Mouse (Mus musculus): ENCODE results near the gene Dpp4.
A peak's percentile ranks its signal among the peaks of the same experiment; 100 is the strongest.

Gene Dpp4

DNA sequence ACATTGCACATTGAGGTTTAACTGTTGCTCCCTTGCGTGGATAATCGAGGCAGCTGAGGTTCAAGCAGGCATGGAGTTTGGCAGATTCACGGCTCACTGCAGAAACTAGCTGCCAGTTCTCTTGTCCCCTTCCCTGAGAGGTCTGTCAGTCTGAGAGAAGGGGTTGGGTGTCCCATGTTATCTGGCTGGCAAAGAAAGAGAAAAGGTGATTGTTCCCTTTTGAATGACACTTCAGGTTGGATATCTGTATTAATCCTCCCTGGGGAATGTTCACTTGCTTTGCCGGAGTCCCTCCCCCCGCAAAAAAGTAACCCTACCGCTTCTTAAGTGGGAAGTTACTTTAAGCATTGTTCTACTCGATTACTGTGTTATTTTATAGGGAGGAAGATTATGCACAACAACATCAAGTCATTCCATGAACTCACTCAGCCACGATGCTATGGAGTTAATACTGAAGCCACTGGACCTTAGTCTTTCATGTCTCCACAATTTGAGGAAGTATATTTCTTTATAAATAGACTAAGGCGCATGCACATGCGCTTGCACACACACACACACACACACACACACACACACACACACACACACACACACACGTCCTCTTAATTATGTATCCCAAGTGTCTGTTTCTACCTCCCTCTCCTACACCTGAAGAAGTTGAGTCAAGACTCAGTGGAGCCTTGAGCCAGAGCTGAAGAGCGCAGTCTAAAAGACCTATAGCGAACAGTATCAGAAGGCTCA is at the start of gene Dpp4:
Gene Dpp4 (minus strand): TSS at position 151 of the 741 bp plus-strand sequence.
- DNase-seq (ENCODE audit: low read depth, low spot score): no peak

GRCm38 (mm10) chr2:62460815-62461450 is 48.9 kb upstream of the Dpp4 start:
- no peak for DNase-seq (ENCODE audit: low read depth, low spot score)

DNA sequence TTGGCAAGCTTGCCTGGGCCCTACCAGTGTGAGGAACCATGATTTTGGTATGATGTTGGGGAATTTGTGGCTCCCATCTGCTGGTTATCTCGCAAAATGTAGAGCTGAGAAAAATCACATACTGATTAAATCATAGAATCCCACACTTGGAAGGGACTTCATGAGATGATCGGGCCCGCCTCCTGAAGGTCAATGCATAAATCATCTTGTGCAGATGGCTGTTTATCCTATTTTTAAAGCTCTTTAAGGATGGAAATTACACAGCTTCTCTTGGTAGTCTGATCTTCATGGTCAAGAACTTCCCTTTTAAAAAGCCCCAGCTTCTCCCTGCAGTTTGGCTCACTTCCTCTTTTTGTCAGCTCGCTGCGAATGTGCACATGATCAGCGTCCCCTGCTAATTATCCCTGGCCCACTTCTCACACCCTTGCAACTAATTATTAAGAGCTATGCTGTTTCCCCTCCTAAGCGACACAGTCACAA is 48.2 kb upstream of the Dpp4 start:
- no peak for DNase-seq (ENCODE audit: low read depth, low spot score)

GRCm38 (mm10) chr2:62459241-62460174 is 47.5 kb upstream of the Dpp4 start:
- no peak for DNase-seq (ENCODE audit: low read depth, low spot score)

GRCm38 (mm10) chr2:62458070-62458469 is 46.0 kb upstream of the Dpp4 start:
- peak; percentile 41 for DNase-seq (ENCODE audit: low read depth, low spot score)

DNA sequence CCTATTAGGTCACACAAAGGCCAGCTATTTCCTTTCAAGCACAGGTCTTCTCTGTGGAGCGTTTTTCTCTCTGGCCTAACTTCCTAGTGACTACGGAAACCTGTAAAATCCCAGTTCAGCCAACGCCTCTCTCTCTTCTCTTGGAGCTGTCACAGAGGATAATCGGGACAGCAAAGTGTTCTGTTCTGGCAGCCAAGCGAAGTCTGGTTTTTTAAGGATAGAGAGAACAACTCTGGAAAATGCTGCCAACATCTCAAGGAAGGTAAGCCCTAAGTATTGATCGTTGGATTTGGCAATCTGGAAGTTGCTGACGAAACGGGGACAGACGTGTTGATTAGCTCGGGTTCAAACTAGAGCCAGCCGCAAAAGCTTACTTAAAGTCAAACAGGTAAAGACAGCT is 43.0 kb upstream of the Dpp4 start:
- DNase-seq (ENCODE audit: low read depth, low spot score): no peak

DNA sequence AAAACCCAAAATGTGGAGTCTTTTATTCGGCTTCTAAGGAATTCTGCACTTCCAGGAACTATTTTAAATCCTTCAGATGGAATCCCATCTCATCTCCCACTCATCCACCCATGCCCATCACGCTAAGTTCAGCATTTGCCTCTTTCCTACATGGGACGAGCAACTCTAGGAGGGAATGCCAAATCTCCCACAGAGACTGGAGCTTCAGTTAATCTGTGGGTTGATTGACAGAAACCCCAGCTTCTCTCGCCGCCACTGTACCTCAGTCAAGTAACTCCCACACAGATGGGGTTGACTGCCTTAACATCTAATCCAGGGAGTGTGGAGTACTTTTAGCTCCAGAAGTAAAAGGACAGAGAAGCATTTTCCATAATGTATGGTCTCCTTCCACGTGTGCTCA is 42.0 kb upstream of the Dpp4 start:
- DNase-seq (ENCODE audit: low read depth, low spot score): no peak

GRCm38 (mm10) chr2:62450364-62450763 is 38.3 kb upstream of the Dpp4 start:
- DNase-seq (ENCODE audit: low read depth, low spot score): no peak

GRCm38 (mm10) chr2:62449692-62450346 is 37.8 kb upstream of the Dpp4 start:
- DNase-seq (ENCODE audit: low read depth, low spot score): no peak

- no peak for DNase-seq (ENCODE audit: low read depth, low spot score)
Observed at GRCm38 (mm10) chr2:62440802-62441544, 28.9 kb upstream of the Dpp4 start.

DNA sequence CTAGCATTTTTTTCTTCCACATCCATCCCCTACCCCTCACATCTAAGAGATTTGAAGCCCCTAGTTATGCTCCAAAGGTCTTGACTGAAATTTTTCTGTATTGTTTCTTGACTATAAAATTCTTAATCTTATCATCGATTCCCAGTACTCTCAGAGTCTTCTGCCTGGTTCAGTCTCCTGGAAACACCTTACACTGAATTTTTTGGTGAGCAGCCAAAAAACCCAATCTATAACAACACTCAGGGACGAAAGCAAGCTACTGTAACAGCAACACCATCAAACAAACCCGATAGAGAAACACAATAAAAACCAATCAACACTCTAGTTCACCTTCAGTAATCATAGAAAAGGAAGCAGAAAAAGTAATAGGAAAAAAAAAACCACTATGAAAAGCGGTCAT is 28.1 kb upstream of the Dpp4 start:
- no peak for DNase-seq (ENCODE audit: low read depth, low spot score)

GRCm38 (mm10) chr2:62431245-62431795 is 19.3 kb upstream of the Dpp4 start:
- DNase-seq (ENCODE audit: low read depth, low spot score): no peak

DNA sequence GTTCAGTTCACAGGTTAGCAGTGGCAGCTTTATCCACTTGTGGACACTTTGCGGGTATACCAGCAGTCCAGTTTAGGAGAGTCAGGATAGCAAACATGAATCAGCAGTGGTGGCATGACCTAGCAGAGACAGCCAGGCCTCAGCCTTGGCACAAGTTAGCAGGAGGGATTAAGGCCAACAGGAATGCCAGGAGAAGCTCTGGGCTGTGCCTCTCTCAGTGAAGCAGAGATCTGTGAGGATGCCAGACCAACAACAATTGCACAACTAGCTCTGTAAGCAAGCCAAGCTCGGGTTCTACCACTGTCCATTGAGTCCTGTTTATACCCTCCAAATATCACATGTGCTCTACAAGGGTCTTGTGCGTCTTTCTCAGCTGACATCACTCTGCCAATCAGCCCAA is 13.9 kb upstream of the Dpp4 start:
- no peak for DNase-seq (ENCODE audit: low read depth, low spot score)

DNA sequence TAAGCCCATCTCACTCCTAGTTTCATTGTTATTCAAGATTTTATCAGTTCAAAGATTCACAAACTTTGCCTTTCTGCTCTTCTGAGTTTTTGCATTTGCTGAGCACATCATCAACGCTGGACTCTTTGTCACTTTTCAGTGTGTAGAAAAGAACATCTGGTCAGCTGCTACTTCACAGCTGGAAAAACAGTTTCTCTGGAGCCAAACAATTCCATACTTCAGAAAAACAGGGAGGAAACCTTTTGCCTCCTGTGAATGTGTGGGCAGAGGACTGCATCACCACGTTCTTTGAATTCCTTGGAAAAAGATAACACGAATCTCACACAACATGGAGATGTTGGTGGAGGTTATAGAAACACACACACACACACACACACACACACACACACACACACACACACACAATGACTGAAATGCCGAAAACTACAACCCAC is 11.3 kb upstream of the Dpp4 start:
- DNase-seq (ENCODE audit: low read depth, low spot score): peak; percentile 6

GRCm38 (mm10) chr2:62422515-62423342 is 10.7 kb upstream of the Dpp4 start:
- no peak for DNase-seq (ENCODE audit: low read depth, low spot score)

DNA sequence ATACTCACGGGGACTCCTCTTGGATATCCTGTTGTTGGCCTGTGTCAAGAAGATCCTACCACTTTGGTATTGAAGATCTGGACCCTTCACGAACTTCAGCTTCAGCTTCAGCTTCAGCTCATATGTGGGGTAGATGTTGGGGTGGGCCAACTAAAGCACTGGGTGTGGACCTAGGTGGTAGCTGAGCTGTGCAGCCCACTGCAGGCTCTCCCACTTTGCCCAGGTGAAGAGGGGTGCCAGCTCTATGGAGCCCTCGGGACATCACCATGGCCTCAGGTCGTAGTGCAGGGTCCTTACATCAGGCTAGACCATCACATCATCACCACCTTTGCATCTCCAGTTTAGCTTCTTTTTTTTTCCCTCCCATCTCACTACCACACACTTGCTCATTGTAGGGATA is 9.2 kb upstream of the Dpp4 start:
- no peak for DNase-seq (ENCODE audit: low read depth, low spot score)

- DNase-seq (ENCODE audit: low read depth, low spot score): no peak
Observed at GRCm38 (mm10) chr2:62420045-62420444, 8.0 kb upstream of the Dpp4 start.

DNA sequence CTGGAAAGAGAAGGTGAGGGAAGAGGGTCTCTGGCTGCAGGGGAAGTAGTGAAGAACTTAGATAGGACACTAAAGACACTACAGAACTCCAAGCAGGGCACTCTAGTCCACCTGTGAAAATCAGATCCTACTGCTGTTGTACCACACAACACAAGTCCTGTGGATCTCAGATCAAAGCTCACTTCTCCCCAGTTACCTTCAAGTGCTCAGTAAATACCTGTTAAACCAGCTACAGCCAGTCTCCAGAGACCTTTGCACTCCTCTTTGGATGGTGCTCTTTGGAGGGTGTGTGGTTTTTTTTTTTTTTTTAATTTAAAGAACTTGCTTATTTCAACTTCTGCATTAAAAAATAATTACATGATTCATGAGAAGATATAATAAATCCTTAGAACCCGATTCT is 5.2 kb upstream of the Dpp4 start:
- no peak for DNase-seq (ENCODE audit: low read depth, low spot score)

DNA sequence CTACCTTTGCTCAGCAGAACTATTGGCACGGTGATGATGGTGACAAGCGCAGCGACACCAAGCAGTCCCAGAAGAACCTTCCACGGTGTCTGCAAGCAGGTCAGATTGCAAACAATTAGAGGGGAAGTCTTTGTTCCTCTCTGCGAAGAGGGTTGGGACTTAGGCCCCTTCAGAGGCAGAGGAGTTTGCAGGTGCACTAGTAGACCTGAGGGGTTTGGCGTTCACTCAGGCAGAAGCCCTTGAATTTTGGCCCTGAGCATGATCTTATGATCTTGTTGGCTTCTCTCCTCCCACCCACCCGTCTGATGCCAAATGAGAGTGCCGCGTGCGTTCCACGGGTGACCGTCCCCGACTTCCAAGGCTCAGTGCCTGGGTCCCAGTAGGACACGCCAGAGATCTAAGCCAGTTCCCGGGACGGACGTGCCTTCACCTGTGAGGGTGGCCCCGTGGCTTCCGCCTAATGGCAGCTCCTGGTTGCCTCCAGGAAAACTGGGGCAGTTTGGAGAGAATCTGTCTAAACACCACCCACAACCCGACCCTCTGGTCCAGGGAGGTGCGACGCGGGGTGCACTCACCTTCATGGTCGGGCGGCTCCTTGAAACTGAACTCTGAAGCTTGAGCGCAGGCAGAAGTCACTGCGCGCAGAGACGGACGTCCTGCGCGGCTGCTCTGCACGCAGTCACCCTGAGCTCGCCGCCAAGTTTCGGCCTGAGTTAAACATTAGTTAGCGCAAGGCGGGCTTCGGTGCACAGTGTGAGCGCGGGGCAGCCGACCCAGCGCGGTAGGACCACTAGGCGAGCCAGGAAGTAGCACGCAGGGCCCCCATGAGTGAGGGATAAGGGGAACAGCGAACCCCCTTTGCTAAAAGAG is 585 bp downstream of the Dpp4 start:
- DNase-seq (ENCODE audit: low read depth, low spot score): peak; percentile 36

Measured in forelimb bud, embryonic 11.5 days (tissue).